Mouse (Mus musculus): ENCODE measurements around the gene Csnk2a1. TPM values are rescaled to one million over a fixed set of nuclear protein-coding genes. Genes with fewer than 3 reads are reported as not detected.
"Not testable (repeated sequence)": the region's sequence is repeated elsewhere in the genome, so short reads cannot be mapped to it uniquely, and the experiment has no call there.

The Csnk2a1 gene
- polyA plus RNA-seq, 1 experiment from 2014 or later: 74.7 TPM

GRCm38 (mm10) chr2:152247213-152247612 is 20.6 kb downstream of the Csnk2a1 start:
- H3K9ac ChIP-seq (ENCODE audit: low read depth, low read length): no peak overlapping the region
- ATAC-seq: no peak
- no peak overlapping the region for H3K27ac ChIP-seq (ENCODE audit: low read depth, low read length)
- peaks cover 3% of the 10 kb centered on the region for H3K36me3 ChIP-seq (ENCODE audit: control insufficient read depth, insufficient read depth)
- WGBS: 92% methylated on average over 1 of the region's 1 CpGs
- TF ChIP-seq CTCF (IDR thresholded peaks at IDR 0.05; ENCODE audit: low read depth): no peak
- H3K4me2 ChIP-seq (replicated peaks; ENCODE audit: low read depth): no peak overlapping the region
- no peaks in the 10 kb centered on the region; the same call in 1 of the 2 replicates for H3K4me1 ChIP-seq (replicated peaks; ENCODE audit: control insufficient read depth, insufficient read depth, low read length)
- H3K4me3 ChIP-seq (ENCODE audit: low read depth, low read length): no peak overlapping the region
- no peaks in the 10 kb centered on the region for H3K27me3 ChIP-seq (replicated peaks; ENCODE audit: control insufficient read depth, insufficient read depth, low read length)
- no peaks in the 10 kb centered on the region for H3K9me3 ChIP-seq (ENCODE audit: control insufficient read depth)

- WGBS: 24% methylated on average over 2 of the region's 4 CpGs
- H3K4me2 ChIP-seq (replicated peaks; ENCODE audit: low read depth): no peak overlapping the region
- ATAC-seq: no peak
- H3K36me3 ChIP-seq (ENCODE audit: control insufficient read depth, insufficient read depth): peaks cover 31% of the 10 kb centered on the region
- no peaks in the 10 kb centered on the region; the same call in 1 of the 2 replicates for H3K4me1 ChIP-seq (replicated peaks; ENCODE audit: control insufficient read depth, insufficient read depth, low read length)
- no peak for TF ChIP-seq CTCF (IDR thresholded peaks at IDR 0.05; ENCODE audit: low read depth)
- no peak overlapping the region for H3K27ac ChIP-seq (ENCODE audit: low read depth, low read length)
- H3K4me3 ChIP-seq (ENCODE audit: low read depth, low read length): no peak overlapping the region
- H3K27me3 ChIP-seq (replicated peaks; ENCODE audit: control insufficient read depth, insufficient read depth, low read length): no peaks in the 10 kb centered on the region
- H3K9ac ChIP-seq (ENCODE audit: low read depth, low read length): no peak overlapping the region
- no peaks in the 10 kb centered on the region for H3K9me3 ChIP-seq (ENCODE audit: control insufficient read depth)
Measured at GRCm38 (mm10) chr2:152250511-152250910, 23.9 kb downstream of the Csnk2a1 start.

GRCm38 (mm10) chr2:152259739-152260138 is 33.1 kb downstream of the Csnk2a1 start:
- Histone ChIP-seq H3K4me2 (replicated peaks; ENCODE audit: low read depth) (no peak overlapping the region), H3K27ac (ENCODE audit: low read depth, low read length) (no peak overlapping the region), H3K9ac (ENCODE audit: low read depth, low read length) (no peak overlapping the region), H3K4me1 (replicated peaks; ENCODE audit: control insufficient read depth, insufficient read depth, low read length) (no peaks in the 10 kb centered on the region), H3K36me3 (ENCODE audit: control insufficient read depth, insufficient read depth) (peaks cover 66% of the 10 kb centered on the region), H3K9me3 (ENCODE audit: control insufficient read depth) (no peaks in the 10 kb centered on the region), H3K4me3 (ENCODE audit: low read depth, low read length) (no peak overlapping the region), H3K27me3 (replicated peaks; ENCODE audit: control insufficient read depth, insufficient read depth, low read length) (no peaks in the 10 kb centered on the region)
- ATAC-seq: no peak
- TF ChIP-seq CTCF (IDR thresholded peaks at IDR 0.05; ENCODE audit: low read depth): no peak
- 90% methylated on average over 1 of the region's 1 CpGs for WGBS

- H3K4me3 ChIP-seq (ENCODE audit: low read depth, low read length): no peak overlapping the region
- H3K27ac ChIP-seq (ENCODE audit: low read depth, low read length): no peak overlapping the region
- WGBS: 85% methylated on average over 2 of the region's 2 CpGs
- peaks cover 59% of the 10 kb centered on the region for H3K36me3 ChIP-seq (ENCODE audit: control insufficient read depth, insufficient read depth)
- H3K9ac ChIP-seq (ENCODE audit: low read depth, low read length): no peak overlapping the region
- H3K9me3 ChIP-seq (ENCODE audit: control insufficient read depth): no peaks in the 10 kb centered on the region
- no peaks in the 10 kb centered on the region for H3K4me1 ChIP-seq (replicated peaks; ENCODE audit: control insufficient read depth, insufficient read depth, low read length)
- H3K4me2 ChIP-seq (replicated peaks; ENCODE audit: low read depth): no peak overlapping the region
- TF ChIP-seq CTCF (IDR thresholded peaks at IDR 0.05; ENCODE audit: low read depth): peak; percentile 53
- ATAC-seq: no peak
- no peaks in the 10 kb centered on the region for H3K27me3 ChIP-seq (replicated peaks; ENCODE audit: control insufficient read depth, insufficient read depth, low read length)
Measured at GRCm38 (mm10) chr2:152273639-152274038, 47.0 kb downstream of the Csnk2a1 start.

GRCm38 (mm10) chr2:152281407-152281806 is 54.8 kb downstream of the Csnk2a1 start:
- no peaks in the 10 kb centered on the region for H3K27me3 ChIP-seq (replicated peaks; ENCODE audit: control insufficient read depth, insufficient read depth, low read length)
- H3K27ac ChIP-seq (ENCODE audit: low read depth, low read length): no peak overlapping the region
- no peaks in the 10 kb centered on the region for H3K9me3 ChIP-seq (ENCODE audit: control insufficient read depth)
- H3K9ac ChIP-seq (ENCODE audit: low read depth, low read length): no peak overlapping the region
- no peaks in the 10 kb centered on the region for H3K4me1 ChIP-seq (replicated peaks; ENCODE audit: control insufficient read depth, insufficient read depth, low read length)
- 72% methylated on average over 3 of the region's 3 CpGs for WGBS
- TF ChIP-seq CTCF (IDR thresholded peaks at IDR 0.05; ENCODE audit: low read depth): no peak
- peaks cover 42% of the 10 kb centered on the region for H3K36me3 ChIP-seq (ENCODE audit: control insufficient read depth, insufficient read depth)
- H3K4me2 ChIP-seq (replicated peaks; ENCODE audit: low read depth): no peak overlapping the region
- ATAC-seq: no peak
- no peak overlapping the region for H3K4me3 ChIP-seq (ENCODE audit: low read depth, low read length)

- H3K9ac ChIP-seq (ENCODE audit: low read depth, low read length): no peak overlapping the region
- peaks cover 22% of the 10 kb centered on the region for H3K36me3 ChIP-seq (ENCODE audit: control insufficient read depth, insufficient read depth)
- no peak overlapping the region for H3K27ac ChIP-seq (ENCODE audit: low read depth, low read length)
- H3K9me3 ChIP-seq (ENCODE audit: control insufficient read depth): no peaks in the 10 kb centered on the region
- no peak for ATAC-seq
- no peak for TF ChIP-seq CTCF (IDR thresholded peaks at IDR 0.05; ENCODE audit: low read depth)
- H3K27me3 ChIP-seq (replicated peaks; ENCODE audit: control insufficient read depth, insufficient read depth, low read length): no peaks in the 10 kb centered on the region
- H3K4me2 ChIP-seq (replicated peaks; ENCODE audit: low read depth): no peak overlapping the region
- H3K4me1 ChIP-seq (replicated peaks; ENCODE audit: control insufficient read depth, insufficient read depth, low read length): no peaks in the 10 kb centered on the region
- WGBS: 77% methylated on average over 5 of the region's 5 CpGs
- no peak overlapping the region for H3K4me3 ChIP-seq (ENCODE audit: low read depth, low read length)
Measured at GRCm38 (mm10) chr2:152287560-152287959, 60.9 kb downstream of the Csnk2a1 start.

- no peak for TF ChIP-seq CTCF (IDR thresholded peaks at IDR 0.05; ENCODE audit: low read depth)
- no peak overlapping the region; the same call in 1 of the 2 replicates for H3K27ac ChIP-seq (ENCODE audit: low read depth, low read length)
- H3K4me1 ChIP-seq (replicated peaks; ENCODE audit: control insufficient read depth, insufficient read depth, low read length): no peaks in the 10 kb centered on the region
- H3K4me2 ChIP-seq (replicated peaks; ENCODE audit: low read depth): no peak overlapping the region
- WGBS: 61% methylated on average over 8 of the region's 8 CpGs
- H3K4me3 ChIP-seq (ENCODE audit: low read depth, low read length): no peak overlapping the region
- no peaks in the 10 kb centered on the region for H3K9me3 ChIP-seq (ENCODE audit: control insufficient read depth)
- no peak for ATAC-seq
- no peak overlapping the region for H3K9ac ChIP-seq (ENCODE audit: low read depth, low read length)
- peaks cover 17% of the 10 kb centered on the region for H3K36me3 ChIP-seq (ENCODE audit: control insufficient read depth, insufficient read depth)
- no peaks in the 10 kb centered on the region for H3K27me3 ChIP-seq (replicated peaks; ENCODE audit: control insufficient read depth, insufficient read depth, low read length)
Measured at GRCm38 (mm10) chr2:152288046-152288445, 61.4 kb downstream of the Csnk2a1 start.

- H3K9me3 ChIP-seq (ENCODE audit: control insufficient read depth); H3K4me2 ChIP-seq (replicated peaks; ENCODE audit: low read depth); H3K27ac ChIP-seq (ENCODE audit: low read depth, low read length); ATAC-seq; H3K4me1 ChIP-seq (replicated peaks; ENCODE audit: control insufficient read depth, insufficient read depth, low read length); H3K4me3 ChIP-seq (ENCODE audit: low read depth, low read length); H3K36me3 ChIP-seq (ENCODE audit: control insufficient read depth, insufficient read depth); H3K9ac ChIP-seq (ENCODE audit: low read depth, low read length); H3K27me3 ChIP-seq (replicated peaks; ENCODE audit: control insufficient read depth, insufficient read depth, low read length): not testable (repeated sequence)
- 86% methylated on average over 2 of the region's 2 CpGs for WGBS
Measured at GRCm38 (mm10) chr2:152289623-152290022, 63.0 kb downstream of the Csnk2a1 start.

Measured in intestine, postnatal 0 days (tissue).